Mouse (Mus musculus): ENCODE data around the gene Olfr1395. TPM values are rescaled to one million over a fixed set of nuclear protein-coding genes. Genes with fewer than 3 reads are reported as not detected.
"Not testable (repeated sequence)": the region's sequence is repeated elsewhere in the genome, so short reads cannot be mapped to it uniquely, and the experiment has no call there.

Gene Olfr1395
- polyA plus RNA-seq, 1 experiment from 2014 or later: not detected

- Histone ChIP-seq H3K27ac (ENCODE audit: low read depth, low read length) (no peak overlapping the region), H3K9me3 (ENCODE audit: control insufficient read depth, low read length) (no peaks in the 10 kb centered on the region), H3K36me3 (ENCODE audit: control insufficient read depth, insufficient read depth, low read length) (no peaks in the 10 kb centered on the region), H3K4me2 (ENCODE audit: low read depth) (no peak overlapping the region), H3K9ac (ENCODE audit: low read length) (no peak overlapping the region), H3K4me3 (ENCODE audit: low read depth, low read length) (no peak overlapping the region), H3K4me1 (ENCODE audit: control insufficient read depth, insufficient read depth, low read length) (no peaks in the 10 kb centered on the region), H3K27me3 (ENCODE audit: control insufficient read depth, insufficient read depth, low read length) (no peaks in the 10 kb centered on the region)
- ATAC-seq (ENCODE audit: insufficient read depth, low FRiP score, low TSS enrichment): no peak
- WGBS: 84% methylated on average over 10 of the region's 10 CpGs
- no peak for DNase-seq (ENCODE audit: low spot score)
Observed at GRCm38 (mm10) chr11:49187701-49188100, 45.6 kb downstream of the Olfr1395 start.

GRCm38 (mm10) chr11:49189737-49190136 lies 47.7 kb downstream of the Olfr1395 start:
- WGBS: 8% methylated on average over 7 of the region's 7 CpGs
- ATAC-seq (ENCODE audit: insufficient read depth, low FRiP score, low TSS enrichment) (no peak), DNase-seq (ENCODE audit: low spot score) (no peak)
- H3K27ac ChIP-seq (ENCODE audit: low read depth, low read length): no peak overlapping the region
- H3K4me1 ChIP-seq (ENCODE audit: control insufficient read depth, insufficient read depth, low read length): no peaks in the 10 kb centered on the region
- H3K9me3 ChIP-seq (ENCODE audit: control insufficient read depth, low read length): no peaks in the 10 kb centered on the region
- no peak overlapping the region for H3K4me2 ChIP-seq (ENCODE audit: low read depth)
- H3K4me3 ChIP-seq (ENCODE audit: low read depth, low read length): no peak overlapping the region
- H3K9ac ChIP-seq (ENCODE audit: low read length): no peak overlapping the region
- H3K27me3 ChIP-seq (ENCODE audit: control insufficient read depth, insufficient read depth, low read length): no peaks in the 10 kb centered on the region
- no peaks in the 10 kb centered on the region for H3K36me3 ChIP-seq (ENCODE audit: control insufficient read depth, insufficient read depth, low read length)

DNA sequence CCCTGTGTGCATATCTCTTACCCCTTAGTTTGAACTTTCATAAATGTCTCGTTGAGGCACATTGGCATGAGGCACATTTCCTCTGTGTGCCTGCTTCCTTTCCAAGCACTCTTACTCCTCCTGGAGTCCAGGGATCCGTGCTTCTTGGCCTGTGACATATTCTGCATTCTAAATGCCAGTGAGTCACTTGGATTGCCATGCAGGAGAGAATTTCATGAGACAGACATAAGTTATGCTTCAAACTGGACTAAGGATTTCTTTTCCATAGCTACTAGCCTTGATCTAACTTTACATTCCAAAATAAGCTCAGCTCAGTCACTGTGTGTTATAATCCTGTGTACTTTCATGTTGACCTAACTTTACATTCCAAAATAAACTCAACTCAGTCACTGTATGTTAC lies 49.0 kb downstream of the Olfr1395 start:
- H3K4me1 ChIP-seq (ENCODE audit: control insufficient read depth, insufficient read depth, low read length): no peaks in the 10 kb centered on the region
- no peaks in the 10 kb centered on the region for H3K27me3 ChIP-seq (ENCODE audit: control insufficient read depth, insufficient read depth, low read length)
- WGBS: 73% methylated on average over 2 of the region's 2 CpGs
- no peaks in the 10 kb centered on the region for H3K36me3 ChIP-seq (ENCODE audit: control insufficient read depth, insufficient read depth, low read length)
- no peaks in the 10 kb centered on the region for H3K9me3 ChIP-seq (ENCODE audit: control insufficient read depth, low read length)
- no peak overlapping the region for H3K4me2 ChIP-seq (ENCODE audit: low read depth)
- no peak overlapping the region for H3K4me3 ChIP-seq (ENCODE audit: low read depth, low read length)
- H3K27ac ChIP-seq (ENCODE audit: low read depth, low read length): no peak overlapping the region
- ATAC-seq (ENCODE audit: insufficient read depth, low FRiP score, low TSS enrichment) (no peak), DNase-seq (ENCODE audit: low spot score) (no peak)
- H3K9ac ChIP-seq (ENCODE audit: low read length): no peak overlapping the region

- H3K9ac ChIP-seq (ENCODE audit: low read length); DNase-seq (ENCODE audit: low spot score); H3K4me2 ChIP-seq (ENCODE audit: low read depth); H3K36me3 ChIP-seq (ENCODE audit: control insufficient read depth, insufficient read depth, low read length); H3K27me3 ChIP-seq (ENCODE audit: control insufficient read depth, insufficient read depth, low read length); H3K4me3 ChIP-seq (ENCODE audit: low read depth, low read length); ATAC-seq (ENCODE audit: insufficient read depth, low FRiP score, low TSS enrichment); H3K4me1 ChIP-seq (ENCODE audit: control insufficient read depth, insufficient read depth, low read length); H3K27ac ChIP-seq (ENCODE audit: low read depth, low read length); H3K9me3 ChIP-seq (ENCODE audit: control insufficient read depth, low read length): not testable (repeated sequence)
- 100% methylated on average over 4 of the region's 9 CpGs for WGBS
Observed at GRCm38 (mm10) chr11:49194771-49195170, 52.7 kb downstream of the Olfr1395 start.

DNA sequence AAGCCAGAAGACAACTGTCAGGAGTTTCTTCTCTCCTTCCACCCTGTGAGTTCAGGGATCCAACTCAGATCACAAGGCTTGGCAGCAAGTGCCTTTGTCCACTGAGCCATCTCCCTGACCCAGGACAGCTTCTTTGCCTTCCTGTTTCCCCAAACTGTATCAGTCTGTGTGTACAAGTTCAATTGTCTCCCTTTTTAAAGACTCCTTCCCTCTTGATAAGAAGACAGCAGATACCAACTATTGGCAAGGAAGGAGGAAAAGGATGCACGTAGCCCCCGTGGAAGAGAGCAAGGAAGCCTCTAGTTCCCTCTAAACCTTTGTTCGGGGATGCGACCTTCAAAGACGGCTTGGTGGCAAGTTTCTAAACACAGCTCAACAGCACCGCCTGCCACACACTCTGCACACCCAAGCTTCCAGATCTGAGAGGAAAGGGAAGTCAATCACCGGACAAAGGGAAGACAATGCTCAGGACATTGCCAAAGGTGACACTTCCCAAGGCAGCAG lies 53.8 kb downstream of the Olfr1395 start:
- H3K4me3 ChIP-seq (ENCODE audit: low read depth, low read length): no peak overlapping the region
- H3K4me1 ChIP-seq (ENCODE audit: control insufficient read depth, insufficient read depth, low read length): no peaks in the 10 kb centered on the region
- H3K9ac ChIP-seq (ENCODE audit: low read length): no peak overlapping the region
- DNase-seq (ENCODE audit: low spot score) (no peak), ATAC-seq (ENCODE audit: insufficient read depth, low FRiP score, low TSS enrichment) (no peak)
- H3K27me3 ChIP-seq (ENCODE audit: control insufficient read depth, insufficient read depth, low read length): no peaks in the 10 kb centered on the region
- H3K4me2 ChIP-seq (ENCODE audit: low read depth): no peak overlapping the region
- no peaks in the 10 kb centered on the region for H3K36me3 ChIP-seq (ENCODE audit: control insufficient read depth, insufficient read depth, low read length)
- 90% methylated on average over 7 of the region's 7 CpGs for WGBS
- no peak overlapping the region for H3K27ac ChIP-seq (ENCODE audit: low read depth, low read length)
- no peaks in the 10 kb centered on the region for H3K9me3 ChIP-seq (ENCODE audit: control insufficient read depth, low read length)

Other genes starting within 250 kb of the Olfr1395 start
- gene Gm5431, start 240.1 kb upstream of the Olfr1395 start, polyA plus RNA-seq (2014; fragmentation: Nextera tagmentation; extraction: Ambion mirVana): 0.31 TPM in 1 of 2 replicates, not detected in the other
- 1.2 and 2.1 TPM in 2 replicates for gene Psme2b, start 196.1 kb upstream of the Olfr1395 start, polyA plus RNA-seq (2014; fragmentation: Nextera tagmentation; extraction: Ambion mirVana)
- gene Olfr56, start 163.4 kb upstream of the Olfr1395 start, polyA plus RNA-seq (2014; fragmentation: Nextera tagmentation; extraction: Ambion mirVana): not detected in 2 replicates
- 0.09 and 0.30 TPM in 2 replicates for gene 9930111J21Rik1, start 162.9 kb upstream of the Olfr1395 start, polyA plus RNA-seq (2014; fragmentation: Nextera tagmentation; extraction: Ambion mirVana)
- gene Gm12185, start 150.0 kb upstream of the Olfr1395 start, polyA plus RNA-seq (2014; fragmentation: Nextera tagmentation; extraction: Ambion mirVana): not detected in 2 replicates
- gene Tgtp1, start 148.1 kb upstream of the Olfr1395 start, polyA plus RNA-seq (2014; fragmentation: Nextera tagmentation; extraction: Ambion mirVana): not detected in 2 replicates
- 0.09 and 0.27 TPM in 2 replicates for gene 9930111J21Rik2, start 91.0 kb upstream of the Olfr1395 start, polyA plus RNA-seq (2014; fragmentation: Nextera tagmentation; extraction: Ambion mirVana)
- gene Tgtp2, start 78.1 kb upstream of the Olfr1395 start, polyA plus RNA-seq (2014; fragmentation: Nextera tagmentation; extraction: Ambion mirVana): not detected in 2 replicates
- 0.36 and 0.57 TPM in 2 replicates for gene Ifi47, start 65.7 kb upstream of the Olfr1395 start, polyA plus RNA-seq (2014; fragmentation: Nextera tagmentation; extraction: Ambion mirVana)
- not detected in 2 replicates for gene Olfr1396, start 27.4 kb upstream of the Olfr1395 start, polyA plus RNA-seq (2014; fragmentation: Nextera tagmentation; extraction: Ambion mirVana)
- gene Olfr1394, start 12.1 kb downstream of the Olfr1395 start, polyA plus RNA-seq (2014; fragmentation: Nextera tagmentation; extraction: Ambion mirVana): not detected in 2 replicates
- gene Btnl9, start 44.9 kb downstream of the Olfr1395 start, polyA plus RNA-seq (2014; fragmentation: Nextera tagmentation; extraction: Ambion mirVana): 0.20 and 0.21 TPM in 2 replicates
- gene Zfp62, start 61.0 kb downstream of the Olfr1395 start, polyA plus RNA-seq (2014; fragmentation: Nextera tagmentation; extraction: Ambion mirVana): 57.2 and 62.5 TPM in 2 replicates
- 28.6 and 33.2 TPM in 2 replicates for gene Mgat1, start 101.9 kb downstream of the Olfr1395 start, polyA plus RNA-seq (2014; fragmentation: Nextera tagmentation; extraction: Ambion mirVana)
- gene Olfr1393, start 136.0 kb downstream of the Olfr1395 start, polyA plus RNA-seq (2014; fragmentation: Nextera tagmentation; extraction: Ambion mirVana): 0.08 and 0.12 TPM in 2 replicates
- gene Olfr1392, start 143.0 kb downstream of the Olfr1395 start, polyA plus RNA-seq (2014; fragmentation: Nextera tagmentation; extraction: Ambion mirVana): not detected in 2 replicates
- not detected in 2 replicates for gene Olfr10, start 162.5 kb downstream of the Olfr1395 start, polyA plus RNA-seq (2014; fragmentation: Nextera tagmentation; extraction: Ambion mirVana)
- gene Olfr1391, start 180.5 kb downstream of the Olfr1395 start, polyA plus RNA-seq (2014; fragmentation: Nextera tagmentation; extraction: Ambion mirVana): not detected in 2 replicates
- not detected in 2 replicates for gene Olfr1390, start 192.9 kb downstream of the Olfr1395 start, polyA plus RNA-seq (2014; fragmentation: Nextera tagmentation; extraction: Ambion mirVana)